Mouse (Mus musculus) MEL (cell line): Measurements from ENCODE around the gene AU021092. TPM values are rescaled to one million over a fixed set of nuclear protein-coding genes. Genes with fewer than 3 reads are reported as not detected.
A peak's percentile ranks its signal among the peaks of the same experiment; 100 is the strongest.

ENCODE experiments used
- DNase-seq: peaks from one replicate; pipeline ENCODE4 v3.0.0; 2011; ENCODE audit warnings: low read depth, low spot score
- H3K27ac ChIP-seq: 2 replicates; pipeline ENCODE4 v1.5.1; 2012; ENCODE audit warnings: low read depth, mild to moderate bottlenecking, control low read depth, low read length, moderate library complexity; ENCODE audit not compliant: control insufficient read depth
- H3K27me3 ChIP-seq, 2 experiments: fragments of 150-350 bp in 1 of 2; sonication (generic) in 1 of 2; 2 replicates each; pipeline ENCODE4 v1.6.1; 2012; ENCODE audit warnings: low read length in 2 of 2, mild to moderate bottlenecking in 2 of 2, improper control_type of control experiment in 1 of 2, moderate library complexity in 1 of 2; ENCODE audit not compliant: insufficient read depth in 2 of 2, control insufficient read depth in 1 of 2
- H3K36me3 ChIP-seq, 2 experiments: 2 replicates each; pipeline ENCODE4 v1.6.1; 2012 to 2014; ENCODE audit warnings: low read length in 2 of 2, improper control_type of control experiment in 1 of 2, inconsistent platforms in 1 of 2, mild to moderate bottlenecking in 1 of 2; ENCODE audit not compliant: insufficient read depth in 2 of 2, control insufficient read depth in 1 of 2
- H3K4me1 ChIP-seq, 2 experiments: fragments of 150-350 bp in 1 of 2; sonication (generic) in 1 of 2; 2 replicates each; pipeline ENCODE4 v1.6.1; 2012; ENCODE audit warnings: low read length in 2 of 2, improper control_type of control experiment in 1 of 2, mild to moderate bottlenecking in 1 of 2; ENCODE audit not compliant: insufficient read depth in 2 of 2, control insufficient read depth in 1 of 2
- H3K4me3 ChIP-seq, 2 experiments: fragments of 150-350 bp in 1 of 2; sonication (generic) in 1 of 2; 2 replicates each; pipeline ENCODE4 v1.5.1; 2012; ENCODE audit warnings: low read depth in 2 of 2, low read length in 2 of 2, mild to moderate bottlenecking in 2 of 2, moderate library complexity in 2 of 2, control low read depth in 1 of 2, improper control_type of control experiment in 1 of 2; ENCODE audit not compliant: control insufficient read depth in 1 of 2, insufficient read depth in 1 of 2
- H3K79me2 ChIP-seq: 2 replicates; pipeline ENCODE4 v1.6.1; 2012; ENCODE audit warnings: mild to moderate bottlenecking, low read length, moderate library complexity; ENCODE audit not compliant: control insufficient read depth, poor library complexity, insufficient read depth
- H3K9ac ChIP-seq: 2 replicates; pipeline ENCODE4 v1.6.1; 2012; ENCODE audit warnings: low read depth, mild to moderate bottlenecking, control low read depth, low read length, moderate library complexity; ENCODE audit not compliant: control insufficient read depth, poor library complexity, severe bottlenecking
- H3K9me3 ChIP-seq: fragments of 150-350 bp; sonication (generic); replicated peaks from 2 replicates; pipeline ENCODE4 v1.6.1; 2012; ENCODE audit warnings: mild to moderate bottlenecking, low read length, improper control_type of control experiment, moderate library complexity; ENCODE audit not compliant: insufficient read depth
- BHLHE40 ChIP-seq: IDR thresholded peaks from 2 replicates; pipeline ENCODE4 v1.6.1; 2012; ENCODE audit warnings: low read depth, mild to moderate bottlenecking, inconsistent platforms, low read length, improper control_type of control experiment, borderline replicate concordance
- CHD2 ChIP-seq: IDR thresholded peaks from 2 replicates; pipeline ENCODE4 v1.6.1; 2011; ENCODE audit warnings: low read length, improper control_type of control experiment
- CTCF ChIP-seq, 3 experiments: IDR thresholded peaks in 2 of 3; conservative IDR thresholded peaks in 1 of 3; 2 replicates each; pipeline ENCODE4 v1.5.1; 2011 to 2012; ENCODE audit warnings: low read length in 3 of 3, low read depth in 2 of 3, mild to moderate bottlenecking in 2 of 3, improper control_type of control experiment in 1 of 3, inconsistent platforms in 1 of 3, mixed read lengths in 1 of 3, moderate library complexity in 1 of 3; ENCODE audit not compliant: control insufficient read depth in 1 of 3, insufficient read depth in 1 of 3, poor library complexity in 1 of 3, severe bottlenecking in 1 of 3
- E2F4 ChIP-seq: IDR thresholded peaks from 2 replicates; pipeline ENCODE4 v1.6.1; 2011; ENCODE audit warnings: low read depth, low read length, improper control_type of control experiment, borderline replicate concordance
- ELF1 ChIP-seq: IDR thresholded peaks from 2 replicates; pipeline ENCODE4 v1.6.1; 2014; ENCODE audit warnings: low read depth, mild to moderate bottlenecking, inconsistent platforms, low read length, improper control_type of control experiment, moderate library complexity
- GABPA ChIP-seq: IDR thresholded peaks from 2 replicates; pipeline ENCODE4 v1.6.1; 2012; ENCODE audit warnings: low read depth, mild to moderate bottlenecking, inconsistent platforms, low read length, improper control_type of control experiment, moderate library complexity
- HCFC1 ChIP-seq: IDR thresholded peaks from 2 replicates; pipeline ENCODE4 v1.6.1; 2012; ENCODE audit warnings: low read depth, mild to moderate bottlenecking, inconsistent platforms, low read length, improper control_type of control experiment, moderate library complexity
- KAT2A ChIP-seq: conservative IDR thresholded peaks from 2 replicates; pipeline ENCODE4 v1.6.1; 2012; ENCODE audit warnings: low read depth, low read length, improper control_type of control experiment, inconsistent platforms
- MAFK ChIP-seq: IDR thresholded peaks from 2 replicates; pipeline ENCODE4 v1.6.1; 2011; ENCODE audit warnings: low read depth, mild to moderate bottlenecking, low read length, improper control_type of control experiment, borderline replicate concordance
- MAZ ChIP-seq: IDR thresholded peaks from 2 replicates; pipeline ENCODE4 v1.6.1; 2012; ENCODE audit warnings: low read depth, mild to moderate bottlenecking, inconsistent platforms, low read length, improper control_type of control experiment
- MEF2A ChIP-seq: IDR thresholded peaks from 2 replicates; pipeline ENCODE4 v1.6.1; 2014; ENCODE audit warnings: low read depth, mild to moderate bottlenecking, inconsistent platforms, low read length, improper control_type of control experiment; ENCODE audit not compliant: poor library complexity, insufficient replicate concordance, severe bottlenecking; ENCODE audit errors: extremely low read depth
- MYC ChIP-seq: IDR thresholded peaks from 2 replicates; pipeline ENCODE4 v1.6.1; 2011; ENCODE audit warnings: low read depth, mild to moderate bottlenecking, low read length, improper control_type of control experiment, moderate library complexity
- POLR2AphosphoS5 ChIP-seq: IDR thresholded peaks from 2 replicates; pipeline ENCODE4 v1.6.1; 2012; ENCODE audit warnings: low read depth, borderline replicate concordance, mild to moderate bottlenecking, inconsistent platforms, low read length, moderate library complexity, mixed read lengths
- SMC3 ChIP-seq: IDR thresholded peaks from 2 replicates; pipeline ENCODE4 v1.6.1; 2011; ENCODE audit warnings: low read depth, low read length, improper control_type of control experiment
- TBP ChIP-seq: IDR thresholded peaks from 2 replicates; pipeline ENCODE4 v1.8.0; 2011; ENCODE audit warnings: low read depth, low read length, improper control_type of control experiment
- TCF12 ChIP-seq: IDR thresholded peaks from 2 replicates; pipeline ENCODE4 v1.6.1; 2014; ENCODE audit warnings: low read depth, mild to moderate bottlenecking, inconsistent platforms, low read length, improper control_type of control experiment, moderate library complexity
- UBTF ChIP-seq: IDR thresholded peaks from 2 replicates; pipeline ENCODE4 v1.6.1; 2012; ENCODE audit warnings: low read depth, mild to moderate bottlenecking, inconsistent platforms, low read length, improper control_type of control experiment, moderate library complexity, borderline replicate concordance; ENCODE audit not compliant: insufficient read depth
- USF1 ChIP-seq: IDR thresholded peaks from 2 replicates; pipeline ENCODE4 v1.6.1; 2014; ENCODE audit warnings: low read depth, mild to moderate bottlenecking, inconsistent platforms, low read length, improper control_type of control experiment, moderate library complexity
- USF2 ChIP-seq, 2 experiments: IDR thresholded peaks; 2 replicates each; pipeline ENCODE4 v1.6.1; 2011 to 2012; ENCODE audit warnings: improper control_type of control experiment in 2 of 2, low read length in 2 of 2, borderline replicate concordance in 1 of 2, inconsistent platforms in 1 of 2, low read depth in 1 of 2, mild to moderate bottlenecking in 1 of 2; ENCODE audit not compliant: insufficient read depth in 1 of 2
- ZC3H11A ChIP-seq: IDR thresholded peaks from 2 replicates; pipeline ENCODE4 v1.6.1; 2012; ENCODE audit warnings: low read depth, mild to moderate bottlenecking, inconsistent platforms, low read length, improper control_type of control experiment
- ZKSCAN1 ChIP-seq: IDR thresholded peaks from 2 replicates; pipeline ENCODE4 v1.6.1; 2012; ENCODE audit warnings: low read depth, mild to moderate bottlenecking, inconsistent platforms, low read length, improper control_type of control experiment, moderate library complexity
- ZMIZ1 ChIP-seq: IDR thresholded peaks from 2 replicates; pipeline ENCODE4 v1.6.1; 2012; ENCODE audit warnings: low read depth, mild to moderate bottlenecking, inconsistent platforms, low read length, improper control_type of control experiment, moderate library complexity
- ZNF384 ChIP-seq: IDR thresholded peaks from 2 replicates; pipeline ENCODE4 v1.6.1; 2012; ENCODE audit warnings: low read depth, mild to moderate bottlenecking, inconsistent platforms, low read length, improper control_type of control experiment
- polyA plus RNA-seq, 2 experiments: library from polyadenylated mRNA; stranded (reverse) in 1 of 2; unstranded in 1 of 2; fragments of >175 nt in 1 of 2; fragments of >200 nt in 1 of 2; gene quantifications; 2 replicates each; pipeline versions ENCODE4 v1.2.1 to v1.2.4; 2012; ENCODE audit warnings: low replicate concordance in 2 of 2, low read depth in 1 of 2; ENCODE audit not compliant: insufficient read length in 2 of 2, insufficient read depth in 1 of 2, missing spikeins in 1 of 2
- total RNA-seq: library from RNA; depleted of rRNA; stranded (reverse); fragments of 300-350 nt; gene quantifications from 2 replicates; pipeline ENCODE4 v1.2.3, GENCODE M21; 2012

Gene AU021092
- total and polyA plus RNA-seq, 3 experiments: not detected

DNA sequence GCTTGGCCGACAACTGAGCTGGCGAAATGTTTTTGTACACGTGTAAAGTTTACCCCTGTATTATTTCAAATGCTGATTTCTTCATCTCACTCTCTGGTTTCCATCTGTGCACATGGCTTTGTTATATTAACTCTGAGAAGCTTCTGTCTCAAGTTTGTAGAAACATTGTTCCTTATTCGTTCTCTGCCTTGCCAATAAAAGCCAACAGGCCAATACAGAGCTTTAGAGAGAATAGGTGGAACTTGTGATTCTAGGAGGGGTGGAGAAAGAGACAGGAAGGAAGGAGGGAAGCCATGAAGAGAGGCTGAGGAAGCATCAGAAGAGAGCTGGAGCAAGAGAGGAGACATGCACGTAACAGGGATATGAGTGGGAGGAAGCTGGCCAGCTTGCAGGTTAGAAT, 16.0 kb downstream of the AU021092 start:
- peak; percentile 55 for DNase-seq
- peaks cover 3 to 13% of the 10 kb centered on the region in 2 experiments for H3K4me1 ChIP-seq
- no peak overlapping the region for H3K9ac ChIP-seq
- H3K4me3 ChIP-seq: no peak overlapping the region
- peaks cover 3% of the 10 kb centered on the region; the same call in 1 of the 2 replicates for H3K79me2 ChIP-seq
- peaks cover 0 to 3% of the 10 kb centered on the region in 2 experiments; a peak in 1 of 4 replicates for H3K36me3 ChIP-seq
- no peak overlapping the region for H3K27ac ChIP-seq
- TF ChIP-seq HCFC1: no peak
- no peak for TF ChIP-seq POLR2AphosphoS5
- TF ChIP-seq GABPA: no peak
- no peak for TF ChIP-seq MYC
- no peak for TF ChIP-seq CTCF (IDR thresholded peaks at IDR 0.05 in 2 of 3, conservative IDR thresholded peaks at IDR 0.05 in 1 of 3; ENCODE audit: control insufficient read depth in 1 of 3, insufficient read depth in 1 of 3, low read depth in 2 of 3, low read length in 3 of 3, poor library complexity in 1 of 3, severe bottlenecking in 1 of 3)
- TF ChIP-seq TCF12: no peak
- no peak for TF ChIP-seq MAFK
- TF ChIP-seq E2F4: no peak
- no peak for TF ChIP-seq BHLHE40
- no peak for TF ChIP-seq USF1
- no peak for TF ChIP-seq ELF1
- no peak for TF ChIP-seq ZMIZ1
- TF ChIP-seq USF2 (IDR thresholded peaks at IDR 0.05; ENCODE audit: borderline replicate concordance in 1 of 2, insufficient read depth in 1 of 2, low read depth in 1 of 2, low read length in 2 of 2): no peak
- TF ChIP-seq MAZ: no peak
- no peak for TF ChIP-seq SMC3
- no peak for TF ChIP-seq TBP
- TF ChIP-seq ZNF384: no peak
- no peaks in the 10 kb centered on the region for H3K27me3 ChIP-seq
- no peaks in the 10 kb centered on the region for H3K9me3 ChIP-seq

DNA sequence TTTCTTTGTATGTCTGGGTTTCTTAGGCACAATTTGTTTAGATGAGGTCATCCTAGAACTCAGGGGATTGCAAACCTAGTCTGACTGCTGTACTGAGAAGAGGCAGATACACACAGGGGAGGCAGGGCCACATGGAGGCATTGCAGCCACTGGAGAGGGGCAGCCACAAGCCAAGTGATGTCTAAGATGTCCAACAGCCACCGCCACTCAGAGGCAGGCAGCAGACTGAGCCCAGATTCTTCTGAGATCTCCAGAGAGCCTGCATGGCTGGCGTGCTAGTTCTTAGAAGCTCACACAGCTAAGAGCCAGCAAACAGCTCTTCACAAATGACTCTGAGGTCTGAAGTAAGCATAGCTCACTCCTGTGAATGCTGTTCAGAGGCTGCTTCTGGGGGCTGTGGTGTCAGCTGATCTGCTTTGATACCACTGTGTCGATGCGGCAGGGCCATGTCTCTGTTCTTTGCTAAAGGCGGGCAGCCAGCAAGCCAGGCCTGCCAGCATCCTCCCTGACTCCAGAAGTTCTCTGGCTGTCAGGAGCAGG, 16.6 kb downstream of the AU021092 start:
- peaks cover 3 to 9% of the 10 kb centered on the region in 2 experiments; a peak in 3 of 4 replicates for H3K4me1 ChIP-seq
- no peaks in the 10 kb centered on the region for H3K27me3 ChIP-seq
- H3K9ac ChIP-seq: no peak overlapping the region
- peaks cover 0 to 3% of the 10 kb centered on the region in 2 experiments; a peak in 1 of 4 replicates for H3K36me3 ChIP-seq
- peaks cover 3% of the 10 kb centered on the region; the same call in 1 of the 2 replicates for H3K79me2 ChIP-seq
- H3K27ac ChIP-seq: no peak overlapping the region
- no peaks in the 10 kb centered on the region for H3K9me3 ChIP-seq
- no peak overlapping the region for H3K4me3 ChIP-seq
- DNase-seq: no peak
- TF ChIP-seq E2F4 (no peak), TBP (no peak), POLR2AphosphoS5 (no peak), HCFC1 (no peak), KAT2A (no peak), MEF2A (no peak), ZC3H11A (no peak), CHD2 (no peak), ZNF384 (no peak), ELF1 (no peak), UBTF (no peak), ZKSCAN1 (no peak), BHLHE40 (no peak)
